Mouse (Mus musculus): ENCODE data around the gene Eef1akmt1.

DNA sequence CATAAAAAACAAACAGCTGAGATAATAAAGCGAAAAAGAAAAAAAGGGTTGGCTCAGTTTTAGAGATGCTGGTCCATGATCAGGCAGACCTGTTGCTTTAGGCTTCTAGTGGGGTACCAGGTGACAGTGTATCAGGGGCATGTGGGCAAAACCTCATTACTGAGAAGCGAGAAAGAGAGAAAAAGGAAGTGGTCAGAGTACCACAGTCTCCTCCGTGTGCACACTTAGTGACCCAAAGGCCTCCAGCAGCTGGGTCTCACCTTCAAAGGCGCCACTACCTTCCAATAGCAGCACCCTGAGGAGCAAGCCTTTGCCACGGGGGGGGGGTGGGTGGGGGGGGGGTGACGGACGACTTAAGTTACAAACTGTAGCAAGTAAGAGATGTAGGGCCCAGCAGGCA, 44.3 kb downstream of the Eef1akmt1 start:
- TF ChIP-seq CTCF (conservative IDR thresholded peaks at IDR 0.05; ENCODE audit: low read length) (no peak), POU5F1 (IDR thresholded peaks at IDR 0.05; ENCODE audit: borderline replicate concordance, low read length) (no peak), NANOG (IDR thresholded peaks at IDR 0.05; ENCODE audit: borderline replicate concordance, low read length) (no peak)

Measured in E14TG2a.4 (cell line).